Mouse (Mus musculus) mesoderm, embryonic 11.5 days (tissue): Measurements from ENCODE around the gene Spdye4a.
A peak's percentile ranks its signal among the peaks of the same experiment; 100 is the strongest.
"Not testable (repeated sequence)": the region's sequence is repeated elsewhere in the genome, so short reads cannot be mapped to it uniquely, and the experiment has no call there.

Experiments used
- DNase-seq: peaks from one replicate; pipeline ENCODE4 v3.0.0-alpha.2; 2012; ENCODE audit warnings: low read depth, low spot score

Gene Spdye4a

DNA sequence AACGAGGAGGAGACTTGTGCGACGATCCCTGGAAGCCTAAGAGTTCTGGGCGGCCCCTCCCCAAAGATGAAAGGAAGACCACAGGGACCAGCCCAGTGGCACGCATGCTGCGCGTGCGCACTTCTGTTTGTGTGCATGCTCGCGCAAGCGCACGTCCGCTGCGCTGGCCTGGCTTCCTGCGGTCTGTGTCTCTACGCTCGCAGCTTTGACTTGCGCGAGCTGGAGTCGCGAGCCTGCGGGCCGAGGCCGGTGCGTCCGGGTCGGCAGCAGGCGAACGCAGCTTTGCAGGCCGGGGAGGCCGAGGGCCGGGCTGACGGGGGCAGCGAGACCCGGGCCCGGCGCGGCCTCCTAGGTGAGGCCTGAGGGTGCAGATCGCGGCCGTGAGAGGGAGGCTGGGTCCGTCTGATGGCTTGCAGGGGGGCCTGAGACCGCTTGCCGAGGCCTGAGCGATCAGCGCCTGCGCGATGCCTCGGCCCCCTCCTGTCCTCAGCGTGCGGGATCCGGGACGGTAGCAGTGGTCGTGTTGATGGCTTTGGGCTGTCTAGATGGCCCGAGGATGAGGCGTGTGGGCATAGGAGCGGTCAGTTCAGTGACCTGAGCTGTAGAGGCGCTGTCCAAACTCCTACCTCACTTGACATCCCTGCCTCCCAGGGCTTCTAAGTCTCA, 8.5 kb upstream of the Spdye4a start, which contains the start of gene Zfp12:
Zfp12 (plus strand) TSS at position 136 of the 666 bp plus-strand sequence.
- peak; percentile 99 for DNase-seq

GRCm38 (mm10) chr5:143222287-143222686, 4.4 kb downstream of the Spdye4a start:
- no peak for DNase-seq

DNA sequence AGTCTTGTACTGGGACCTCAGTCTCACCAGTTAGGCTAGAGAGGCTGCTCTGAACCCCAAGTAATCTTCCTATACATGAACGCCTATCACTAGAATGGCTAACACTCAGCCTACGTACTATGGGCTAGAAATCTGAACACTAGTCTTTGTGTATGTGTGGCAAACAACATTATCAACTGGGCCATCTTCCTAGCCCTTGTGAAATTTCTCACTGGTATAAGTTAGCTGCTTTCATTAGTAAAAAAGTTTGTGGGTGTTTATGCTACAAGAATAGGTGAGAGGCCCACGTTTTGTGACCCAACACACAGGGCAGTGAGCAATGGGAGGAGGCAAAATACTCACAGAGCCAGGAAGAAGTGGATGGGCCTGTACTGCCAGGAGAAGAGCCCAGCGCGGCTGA, 5.7 kb downstream of the Spdye4a start:
- no peak for DNase-seq

- DNase-seq = no peak
These were observed 12.9 kb downstream of the Spdye4a start for GRCm38 (mm10) chr5:143213832-143214231.

DNA sequence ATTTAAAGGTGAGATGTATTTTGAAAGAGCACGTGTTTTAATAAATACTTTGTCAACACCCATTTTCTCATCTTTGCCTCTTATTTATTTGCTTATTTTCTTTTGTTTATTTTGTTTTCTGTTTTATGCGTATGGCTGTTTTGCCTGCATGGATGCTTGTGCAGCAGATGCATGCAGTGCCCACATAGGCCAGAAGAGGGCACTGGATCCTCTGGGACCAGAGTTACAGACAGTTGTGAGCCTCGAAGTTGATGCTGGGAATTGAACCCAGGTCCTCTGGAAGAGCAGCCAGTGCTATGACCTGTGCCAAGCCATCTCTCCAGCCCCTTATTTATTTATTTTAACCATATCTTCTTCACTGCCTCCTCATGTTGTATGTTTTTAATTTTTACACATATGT, 21.7 kb downstream of the Spdye4a start:
- no peak for DNase-seq

- no peak for DNase-seq
These were observed 30.2 kb downstream of the Spdye4a start for GRCm38 (mm10) chr5:143196506-143196905.

DNA sequence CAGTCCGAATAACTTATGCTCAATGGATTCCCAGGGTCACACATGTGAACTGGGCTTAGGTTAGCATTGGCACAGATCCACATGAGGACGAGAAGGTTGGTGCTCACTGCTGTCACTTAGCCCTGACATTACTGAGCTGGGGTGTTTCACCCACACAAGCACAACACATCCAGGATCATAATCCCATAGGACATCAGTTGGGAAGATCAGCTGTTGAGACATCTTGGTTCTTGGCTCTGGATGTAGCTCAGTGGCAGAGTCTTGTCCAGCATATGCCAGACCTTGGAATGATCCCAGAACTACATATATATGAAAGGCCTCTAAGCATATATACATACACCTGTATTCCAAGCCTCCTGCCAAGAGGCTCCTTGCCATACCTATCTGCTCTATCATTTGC, 31.5 kb downstream of the Spdye4a start:
- DNase-seq = no peak

- not testable (repeated sequence) for DNase-seq
These were observed 31.9 kb downstream of the Spdye4a start for GRCm38 (mm10) chr5:143194747-143195146.

GRCm38 (mm10) chr5:143192806-143193205, 33.9 kb downstream of the Spdye4a start:
- no peak for DNase-seq

DNA sequence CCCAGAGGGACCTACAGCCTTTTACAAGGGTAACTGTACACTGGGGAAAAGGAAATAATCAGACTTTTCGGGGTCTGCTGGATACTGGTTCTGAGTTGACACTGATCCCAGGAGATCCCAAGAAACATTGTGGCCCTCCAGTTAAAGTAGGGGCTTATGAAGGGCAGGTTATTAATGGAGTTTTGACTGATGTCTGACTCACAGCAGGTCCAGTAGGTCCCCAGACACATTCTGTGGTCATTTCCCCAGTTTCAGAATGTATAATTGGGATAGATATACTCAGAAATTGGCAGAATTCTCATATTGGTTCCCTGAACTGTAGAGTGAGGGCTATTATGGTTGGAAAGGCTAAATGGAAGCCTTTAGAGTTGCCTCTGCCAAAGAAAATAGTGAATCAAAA, 38.7 kb downstream of the Spdye4a start:
- DNase-seq = not testable (repeated sequence)

- peak; percentile 96 for DNase-seq
These were observed 46.2 kb downstream of the Spdye4a start, which contains the start of the genes Rbak and Spdye4b for GRCm38 (mm10) chr5:143180255-143181076. Gene Rbak (minus strand): TSS chr5:143180775. Gene Spdye4b (plus strand): TSS chr5:143181017.

DNA sequence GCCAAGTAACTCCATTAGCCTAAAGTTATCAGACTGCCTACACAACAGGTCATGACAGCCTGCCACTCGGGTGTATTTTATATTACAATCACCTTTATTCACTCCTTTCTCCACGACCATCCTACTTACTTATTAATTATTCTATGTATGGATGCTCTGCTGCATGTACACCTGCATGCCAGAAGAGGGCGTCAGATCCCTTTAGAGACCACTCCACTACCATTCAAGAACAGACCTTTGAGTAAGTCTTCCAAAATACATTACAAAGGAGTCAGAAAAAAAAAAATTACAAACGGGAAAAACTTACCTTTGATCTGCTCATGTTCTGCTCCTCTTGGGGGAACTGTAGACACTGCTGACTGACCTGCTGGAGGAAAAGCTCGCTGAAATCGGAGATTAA, 47.5 kb downstream of the Spdye4a start:
- DNase-seq = peak; percentile 28

- no peak for DNase-seq
These were observed 49.0 kb downstream of the Spdye4a start for GRCm38 (mm10) chr5:143177541-143178200.

GRCm38 (mm10) chr5:143175970-143176369, 50.7 kb downstream of the Spdye4a start:
- no peak for DNase-seq
